Mouse (Mus musculus) testis, adult 2 months (tissue): Measurements from ENCODE around the gene Cbr2.

ENCODE experiments used
- CTCF ChIP-seq: fragments of 200-500 bp; IDR thresholded peaks from 2 replicates; pipeline ENCODE4 v1.5.1; 2012; ENCODE audit warnings: low read depth, mild to moderate bottlenecking, inconsistent platforms, low read length, moderate library complexity; ENCODE audit not compliant: control insufficient read depth, insufficient read depth, insufficient replicate concordance
- POLR2A ChIP-seq: fragments of 200-500 bp; IDR thresholded peaks from 2 replicates; pipeline ENCODE4 v1.6.1; 2012; ENCODE audit warnings: low read depth, mild to moderate bottlenecking, inconsistent platforms, low read length, moderate library complexity; ENCODE audit not compliant: control insufficient read depth

GRCm38 (mm10) chr11:120727564-120727963, 4.3 kb downstream of the Cbr2 start:
- TF ChIP-seq POLR2A (no peak), CTCF (no peak)
